In genomic region chr12:107952318-107952724, GRCm38 (mm10) we compare ENCODE assay signal across 9 mouse cellular contexts. TPM values are rescaled to one million over a fixed set of nuclear protein-coding genes. Genes with fewer than 3 reads are reported as not detected.
DNase-seq lines count a peak whose midpoint lies in the region; ATAC-seq and TF ChIP-seq lines count a peak whose summit lies in the region.
"Had no signal": no experiment of that assay in that cellular context is flagged by ENCODE, and none has a peak within 500 bp of the region (broad histone marks: within the 10 kb centered on the region; RNA-seq: fewer than 3 reads in every experiment).

No protein-coding gene starts in this region.

- H3K9me3 ChIP-seq in heart, postnatal 0 days (replicated peaks; ENCODE audit: control insufficient read depth, low read length), result no peaks in the 10 kb centered on the region
- no peaks in the 10 kb centered on the region for H3K9me3 ChIP-seq in forebrain, embryonic 16.5 days (ENCODE audit: control insufficient read depth, low read length)
- no peaks in the 10 kb centered on the region for H3K9me3 ChIP-seq in limb, embryonic 13.5 days

- no peak overlapping the region for H3K9ac ChIP-seq in heart, postnatal 0 days (replicated peaks; ENCODE audit: low read depth, low read length)
- peak overlapping the region; percentile 36 for H3K9ac ChIP-seq in forebrain, embryonic 16.5 days (replicated peaks; ENCODE audit: low read depth, low read length)
- 0 out of 2 replicates have a peak overlapping the region, but pooled peaks have one; percentile 40 for H3K9ac ChIP-seq in limb, embryonic 13.5 days

- DNase-seq in heart, postnatal 0 days (ENCODE audit: low spot score), result no peak
- no peak for DNase-seq in heart, postnatal 4 days
- DNase-seq in brain, adult 2 months (ENCODE audit: low read depth, low spot score), result peak; percentile 78
- no peak for DNase-seq in thymus, postnatal 36 days
- DNase-seq in thymus, postnatal 14 days, result no peak
- no peak for DNase-seq in urinary bladder, adult 18-20 months (ENCODE audit: low spot score in 2 of 2)

- TF ChIP-seq EP300 in heart, postnatal 0 days (IDR thresholded peaks at IDR 0.05; ENCODE audit: low read depth), result no peak

- no peak overlapping the region for H3K4me3 ChIP-seq in heart, postnatal 0 days (ENCODE audit: low read depth, low read length)
- peak overlapping the region; percentile 29 for H3K4me3 ChIP-seq in forebrain, embryonic 16.5 days (replicated peaks; ENCODE audit: low read length)
- peak overlapping the region; percentile 23 for H3K4me3 ChIP-seq in limb, embryonic 13.5 days

- H3K27ac ChIP-seq in heart, postnatal 0 days (ENCODE audit: low read depth), result no peak overlapping the region
- H3K27ac ChIP-seq in forebrain, embryonic 16.5 days (ENCODE audit: low read length), result peak overlapping the region; percentile 69
- peak overlapping the region; percentile 77; the same call in 1 of the 2 replicates for H3K27ac ChIP-seq in limb, embryonic 13.5 days

- H3K4me1 ChIP-seq in heart, postnatal 0 days (ENCODE audit: control insufficient read depth, insufficient read depth), result no peaks in the 10 kb centered on the region
- H3K4me1 ChIP-seq in forebrain, embryonic 16.5 days (replicated peaks; ENCODE audit: control insufficient read depth, insufficient read depth, low read length), result peaks cover 75% of the 10 kb centered on the region
- peaks cover 66% of the 10 kb centered on the region for H3K4me1 ChIP-seq in limb, embryonic 13.5 days

- TF ChIP-seq CTCF in heart, postnatal 0 days (IDR thresholded peaks at IDR 0.05; ENCODE audit: low read depth), result no peak

- no peaks in the 10 kb centered on the region for H3K27me3 ChIP-seq in heart, postnatal 0 days (ENCODE audit: control insufficient read depth, insufficient read depth, low read length)
- no peaks in the 10 kb centered on the region for H3K27me3 ChIP-seq in forebrain, embryonic 16.5 days (replicated peaks; ENCODE audit: control insufficient read depth, insufficient read depth, low read length)
- peaks cover 5% of the 10 kb centered on the region; the same call in 1 of the 2 replicates for H3K27me3 ChIP-seq in limb, embryonic 13.5 days

- H3K36me3 ChIP-seq in heart, postnatal 0 days (replicated peaks; ENCODE audit: control insufficient read depth, insufficient read depth, low read length), result no peaks in the 10 kb centered on the region
- no peaks in the 10 kb centered on the region for H3K36me3 ChIP-seq in forebrain, embryonic 16.5 days (ENCODE audit: control insufficient read depth, insufficient read depth)
- H3K36me3 ChIP-seq in limb, embryonic 13.5 days, result no peaks in the 10 kb centered on the region; the same call in 1 of the 2 replicates
- H3K36me3 ChIP-seq: G1E had no signal

- no peak for ATAC-seq in heart, postnatal 0 days (ENCODE audit: insufficient read depth, low read depth)
- peak; percentile 56 for ATAC-seq in forebrain, embryonic 16.5 days
- ATAC-seq in limb, embryonic 13.5 days (ENCODE audit: low FRiP score, low read depth), result peak; percentile 75

- peak overlapping the region; percentile 38 for H3K4me2 ChIP-seq in heart, postnatal 0 days (ENCODE audit: low read depth, low read length)
- H3K4me2 ChIP-seq in forebrain, embryonic 16.5 days (ENCODE audit: low read length), result peak overlapping the region; percentile 58
- peak overlapping the region; percentile 59 for H3K4me2 ChIP-seq in limb, embryonic 13.5 days (replicated peaks)

- WGBS in heart, postnatal 0 days, result 61% methylated on average over 20 of the region's 20 CpGs
- 6% methylated on average over 20 of the region's 20 CpGs for WGBS in forebrain, embryonic 16.5 days
- 7% methylated on average over 20 of the region's 20 CpGs for WGBS in limb, embryonic 13.5 days

RNA-seq across cellular contexts. Expression of gene Bcl11b, which starts 51.1 kb away (rescaled TPM):
- 2.7 and 7.3 TPM in 2 replicates for total RNA-seq in heart, postnatal 0 days (2014; rRNA removed; ENCODE audit: low replicate concordance)
- 2.1 and 2.2 TPM in 2 replicates for polyA plus RNA-seq in heart, postnatal 0 days (2015; fragmentation: Nextera tagmentation; extraction: Ambion mirVana)
- 1 to 10 TPM; 1.5 to 1.6 TPM for total RNA-seq in heart, postnatal 4 days (2021)
- polyA plus RNA-seq in forebrain, embryonic 16.5 days (2015; fragmentation: Nextera tagmentation; extraction: Ambion mirVana), result 81.4 and 87.9 TPM in 2 replicates
- 12.6 and 14.1 TPM in 2 replicates for polyA plus RNA-seq in limb, embryonic 13.5 days (2015; fragmentation: Nextera tagmentation; extraction: Ambion mirVana)
- polyA plus RNA-seq: G1E had no signal
